Mouse (Mus musculus): ENCODE measurements at regions not wholly inside any gene's neighbourhood (a gene's known extent, or its start where the extent isn't known, plus 50 kb on each side); places are given as distances from the start of the nearest gene placed in this dataset.

DNA sequence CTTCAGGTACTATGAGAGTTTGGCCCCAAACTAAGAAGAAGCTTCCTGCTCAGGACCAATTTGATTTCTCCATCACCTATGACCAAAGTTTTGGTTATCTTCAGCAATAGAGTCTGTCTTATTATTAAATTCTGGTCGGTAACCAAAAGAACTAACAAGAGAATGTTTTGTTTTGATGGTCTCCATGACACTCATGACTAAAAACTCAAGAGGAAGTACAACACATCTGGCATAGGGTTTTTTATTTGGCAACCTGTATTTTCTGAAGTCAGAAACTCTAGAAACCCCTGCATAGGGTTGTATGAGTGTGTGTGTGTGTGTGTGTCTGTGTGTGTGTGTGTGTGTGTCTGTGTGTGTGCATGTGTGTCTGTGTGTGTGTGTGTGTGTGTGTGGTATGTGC is 310.5 kb downstream of the Ptprc start:
- no peak for DNase-seq (ENCODE audit: low spot score in 2 of 2)

DNA sequence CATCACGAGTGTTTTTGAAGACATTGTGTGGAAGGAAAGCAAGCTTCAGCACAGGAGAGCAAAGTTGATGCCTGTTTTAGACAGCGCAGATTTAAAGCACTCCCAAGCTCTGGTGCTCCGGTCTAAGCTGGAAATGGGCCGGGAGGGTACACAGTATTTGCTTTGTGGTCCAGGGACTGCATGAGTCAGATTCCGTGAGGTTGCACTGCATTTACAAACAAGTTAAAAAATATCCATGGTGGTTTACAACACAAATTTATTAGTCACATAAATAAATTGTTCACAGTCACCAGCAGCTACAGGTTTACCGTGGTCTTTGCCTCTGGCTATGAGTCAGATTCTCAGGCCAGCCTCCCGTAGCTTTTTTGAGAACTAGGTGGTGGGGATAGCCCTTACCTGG is 312.0 kb downstream of the Ptprc start:
- DNase-seq (ENCODE audit: low spot score in 2 of 2), result no peak

DNA sequence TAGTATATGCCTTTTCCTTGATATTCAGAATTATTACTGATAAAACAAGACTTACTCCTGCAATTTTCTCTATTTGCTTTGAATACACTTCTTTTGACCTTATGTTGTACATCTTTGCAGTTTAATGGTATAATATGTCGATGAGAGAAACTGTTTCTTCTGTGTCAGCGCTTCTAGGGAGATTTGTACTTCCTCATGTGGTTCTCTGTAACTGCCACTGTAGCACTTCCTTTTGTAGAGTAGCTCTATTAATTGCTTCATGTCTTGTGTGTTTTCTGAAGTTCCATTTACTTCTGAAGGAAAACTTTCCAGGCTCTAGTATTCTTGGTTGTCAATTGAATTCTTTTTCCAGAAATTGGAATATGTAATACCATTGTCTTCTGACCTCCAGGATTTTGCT is 323.2 kb downstream of the Ptprc start:
- DNase-seq (ENCODE audit: low spot score in 2 of 2), result no peak

DNA sequence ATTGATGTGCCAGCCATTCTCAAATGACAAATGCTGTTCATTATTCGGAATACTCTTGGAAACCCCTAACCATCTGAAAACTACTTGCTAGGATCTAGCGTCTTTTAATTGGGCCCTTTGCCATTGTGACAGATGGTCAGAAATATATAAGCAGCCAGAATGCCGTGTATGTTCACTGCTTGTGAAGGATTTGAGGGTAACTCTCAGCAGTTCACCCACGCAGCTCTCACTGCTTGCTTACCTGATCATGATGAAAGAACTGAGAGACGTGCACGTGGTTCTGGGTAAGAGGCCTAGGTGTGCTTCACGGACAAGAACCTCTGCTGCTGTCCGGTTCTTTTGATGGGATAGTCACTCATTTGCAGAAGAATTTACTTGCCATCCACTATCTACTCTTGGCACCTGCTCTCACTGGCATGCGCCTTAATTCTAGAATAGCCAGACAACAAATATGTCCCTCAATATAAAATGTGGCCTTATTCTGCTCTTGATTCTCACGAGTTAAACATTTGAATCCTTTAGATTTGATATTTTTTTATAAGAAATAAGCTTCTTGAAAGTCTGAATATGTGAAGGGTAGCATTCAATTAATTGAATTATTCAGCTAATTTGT is 328.1 kb downstream of the Ptprc start:
- DNase-seq (ENCODE audit: low spot score in 2 of 2), result no peak

DNA sequence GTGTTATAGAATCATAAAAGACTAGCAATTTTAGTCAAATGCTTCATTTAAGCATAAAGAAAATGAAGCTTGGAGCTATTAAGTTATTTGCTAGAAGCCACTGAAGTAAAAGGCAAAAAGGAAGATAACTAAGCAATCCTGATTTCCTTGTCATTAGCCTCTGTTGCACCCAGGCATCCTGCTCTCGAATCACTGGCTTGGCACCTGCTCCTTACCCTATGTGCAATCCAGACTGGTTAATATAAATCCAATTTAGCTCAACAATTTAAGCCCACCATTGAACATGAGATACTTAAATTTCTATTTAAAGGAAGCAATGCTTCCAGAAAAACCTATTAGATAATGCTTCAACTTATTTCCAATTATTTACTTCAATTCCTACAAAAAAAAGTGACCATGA is 328.7 kb downstream of the Ptprc start:
- no peak for DNase-seq (ENCODE audit: low spot score in 2 of 2)

DNA sequence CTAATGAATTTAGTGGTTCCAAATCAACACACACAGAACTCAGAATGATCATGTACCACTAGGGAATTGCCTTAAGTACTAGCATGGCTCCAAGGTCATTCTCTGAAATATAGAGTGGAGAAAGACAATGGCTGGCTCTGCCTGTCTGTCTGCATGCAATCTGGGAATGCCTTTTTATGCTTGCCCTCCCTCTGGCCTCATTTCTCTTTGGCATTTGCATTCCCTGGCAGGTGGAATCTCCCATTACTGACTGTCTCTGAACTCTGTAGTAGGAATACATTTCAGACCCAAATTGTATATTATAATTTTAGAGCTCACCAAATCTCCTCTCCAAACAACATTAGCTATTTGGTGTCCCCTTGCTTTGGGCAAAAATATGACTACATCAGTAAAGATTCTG is 335.0 kb downstream of the Ptprc start:
- DNase-seq (ENCODE audit: low spot score in 2 of 2), result no peak

DNA sequence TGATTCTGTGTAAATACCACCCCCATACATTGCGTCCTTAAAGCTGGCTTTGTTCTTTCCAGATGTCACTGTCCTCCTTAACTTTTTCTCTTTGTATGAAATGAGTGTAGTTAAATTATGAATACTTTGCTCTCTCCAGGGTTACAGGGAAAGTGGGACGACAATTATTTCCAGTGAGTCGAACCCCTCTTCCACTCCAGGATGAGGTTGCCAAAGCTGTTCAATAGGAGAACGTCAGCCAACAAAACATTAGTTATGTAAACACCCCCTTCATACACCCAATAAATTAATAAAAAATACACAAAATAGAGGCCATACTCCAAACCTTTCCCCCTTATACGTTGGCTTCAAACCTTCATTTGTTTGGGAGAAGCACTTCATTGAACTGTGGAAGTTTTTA is 335.8 kb downstream of the Ptprc start:
- no peak for DNase-seq (ENCODE audit: low spot score in 2 of 2)

DNA sequence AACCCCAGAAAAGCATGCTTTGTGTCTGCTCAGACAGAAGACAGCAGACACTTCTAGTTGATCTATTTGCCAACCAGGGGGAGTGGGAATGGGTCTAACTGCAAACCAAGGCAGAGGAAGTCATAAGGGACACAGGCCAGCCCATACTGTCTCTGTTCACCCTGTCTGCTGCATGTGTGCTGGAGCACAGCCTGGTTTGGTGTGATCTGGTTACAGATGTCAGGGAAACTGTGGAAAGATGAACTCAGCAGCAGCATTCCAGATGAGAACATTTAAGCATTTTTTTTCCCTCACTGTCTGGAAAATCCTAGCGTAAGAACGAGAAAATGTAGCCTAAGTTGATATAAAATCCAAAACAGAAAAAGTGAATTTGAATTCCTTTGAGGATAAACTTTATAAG is 336.2 kb downstream of the Ptprc start:
- DNase-seq (ENCODE audit: low spot score in 2 of 2), result no peak

DNA sequence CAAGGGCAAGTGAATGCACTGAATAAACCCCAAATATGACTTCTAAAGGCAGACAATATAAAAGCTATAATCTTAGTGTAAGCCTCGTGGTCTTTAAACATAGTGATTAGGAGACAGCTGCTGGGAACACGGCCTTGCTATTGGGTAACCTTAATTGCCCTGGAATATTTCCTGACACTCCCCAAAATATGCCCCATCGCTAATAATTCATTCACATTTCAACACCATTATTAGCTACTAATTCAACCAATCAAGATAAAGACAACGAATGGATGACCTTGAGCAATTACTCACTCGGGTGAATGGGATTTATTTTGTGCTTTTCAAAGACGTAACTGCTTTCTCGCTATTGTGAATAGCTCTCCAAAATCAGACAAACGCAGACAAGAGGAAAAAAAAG is 337.2 kb downstream of the Ptprc start:
- DNase-seq (ENCODE audit: low spot score in 2 of 2), result no peak

DNA sequence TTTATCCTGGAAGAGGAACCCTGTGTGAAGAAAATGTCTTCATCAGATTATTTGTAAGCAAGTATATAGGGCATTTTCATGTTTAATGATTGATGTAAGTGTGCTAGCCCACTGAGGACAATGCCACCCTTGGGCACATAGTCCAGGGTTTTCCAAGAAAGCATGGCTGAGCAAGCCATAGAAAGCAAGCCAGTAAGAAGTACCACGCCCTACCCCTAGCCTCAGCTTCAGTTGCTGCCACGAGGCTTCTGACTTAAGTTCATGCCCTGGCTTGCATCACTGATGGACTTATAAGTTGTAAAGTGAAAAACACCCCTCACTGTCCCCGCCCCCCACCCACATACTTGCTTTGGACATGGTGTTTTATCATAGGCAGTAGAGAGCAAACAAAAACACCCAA is 342.0 kb downstream of the Ptprc start:
- DNase-seq (ENCODE audit: low spot score in 2 of 2), result no peak

DNA sequence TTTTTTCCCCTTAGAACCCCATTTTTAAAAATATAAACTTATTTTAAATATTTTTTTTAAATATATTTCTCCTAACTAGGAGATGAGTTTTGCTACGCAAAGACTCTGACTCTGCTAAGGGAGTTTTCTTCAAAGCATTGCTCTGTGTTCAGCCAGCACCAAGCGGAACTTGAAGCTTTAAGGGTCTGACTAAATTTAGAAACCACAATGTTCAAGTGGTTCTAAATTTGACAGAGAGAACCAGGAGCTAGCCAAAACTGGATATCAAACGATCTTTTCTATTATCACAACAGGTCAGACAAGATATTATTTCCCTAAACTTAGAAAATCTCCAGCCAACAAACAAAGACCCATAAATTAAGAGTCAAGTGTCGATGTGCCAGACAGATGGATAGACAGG is 344.2 kb downstream of the Ptprc start:
- no peak for DNase-seq (ENCODE audit: low spot score in 2 of 2)

DNA sequence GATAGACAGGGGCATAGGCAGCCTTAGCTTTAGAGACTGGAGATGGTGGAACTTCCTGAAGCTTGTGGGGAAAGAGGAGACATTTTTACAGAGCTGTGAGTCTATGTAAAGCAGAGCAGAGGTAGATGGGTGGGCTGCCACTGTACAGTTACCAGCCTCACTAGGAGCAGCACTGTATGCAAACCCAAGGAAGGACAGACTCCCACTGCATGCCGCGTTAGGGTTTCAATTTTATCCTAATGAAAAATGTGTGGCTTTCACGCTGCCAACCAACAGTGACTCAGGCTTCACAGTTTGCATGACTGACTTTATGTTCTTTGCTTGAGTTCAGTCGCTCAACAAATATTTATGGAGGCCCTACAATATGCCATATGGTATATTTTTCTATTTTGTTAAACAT is 348.1 kb downstream of the Ptprc start:
- DNase-seq (ENCODE audit: low spot score in 2 of 2), result no peak

DNA sequence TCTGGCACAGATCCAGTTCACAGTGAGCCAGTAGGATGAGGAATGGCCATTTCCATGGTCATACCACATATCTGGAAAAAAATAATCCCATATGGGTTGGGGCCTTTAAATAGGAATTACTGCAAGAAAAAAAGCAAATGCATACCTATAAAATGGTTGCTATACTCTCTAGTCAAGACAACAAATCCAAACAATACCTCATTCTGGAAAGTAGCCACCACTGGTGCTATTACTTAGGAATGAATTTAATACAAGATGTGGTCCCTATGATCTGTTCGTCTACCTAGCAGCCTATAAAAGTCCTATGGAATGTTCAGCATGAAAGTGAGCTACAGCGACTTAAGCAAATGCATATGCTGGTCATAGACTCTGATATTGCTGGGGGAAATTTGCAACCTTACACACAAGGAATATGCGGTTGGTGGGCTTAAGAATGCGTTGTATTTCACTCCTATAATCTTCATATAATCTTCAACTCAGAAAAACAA is 360.1 kb downstream of the Ptprc start:
- DNase-seq (ENCODE audit: low spot score in 2 of 2), result no peak

DNA sequence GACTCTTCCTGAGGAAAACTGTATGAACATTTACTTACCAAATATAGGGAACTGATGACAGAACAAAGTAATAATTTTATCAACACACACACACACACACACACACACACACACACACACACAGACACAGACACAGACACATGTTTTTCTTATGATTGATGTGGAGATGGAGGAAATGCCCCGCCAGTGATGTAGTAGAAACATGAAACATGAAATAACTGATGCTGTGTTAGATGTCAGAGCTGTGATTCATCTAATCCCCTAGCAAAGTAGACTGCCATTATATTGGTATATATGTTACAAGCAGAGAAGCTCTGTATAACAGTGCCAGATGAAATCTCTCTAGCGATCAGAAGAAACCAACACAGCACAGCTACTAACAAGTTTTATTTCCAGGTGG is 361.0 kb downstream of the Ptprc start:
- no peak for DNase-seq (ENCODE audit: low spot score in 2 of 2)

DNA sequence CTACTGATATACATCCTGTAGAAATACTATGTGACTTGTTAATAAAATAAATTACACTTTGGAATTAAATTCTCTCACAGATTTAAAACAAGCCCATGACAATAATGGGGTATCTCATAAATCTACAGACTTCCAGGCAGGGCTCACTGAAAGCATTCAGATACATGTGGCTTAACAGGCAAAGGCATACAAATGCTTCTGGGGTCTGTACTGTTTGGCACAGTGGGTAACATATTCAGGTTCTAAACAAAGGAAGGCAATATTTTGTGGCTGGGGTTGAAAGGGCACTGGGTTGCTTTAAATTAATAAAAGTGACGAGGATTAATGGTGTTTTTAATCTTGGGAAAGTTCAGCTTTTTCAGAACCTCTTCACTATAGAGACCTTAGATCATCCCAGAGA is 361.8 kb downstream of the Ptprc start:
- no peak for DNase-seq (ENCODE audit: low spot score in 2 of 2)

DNA sequence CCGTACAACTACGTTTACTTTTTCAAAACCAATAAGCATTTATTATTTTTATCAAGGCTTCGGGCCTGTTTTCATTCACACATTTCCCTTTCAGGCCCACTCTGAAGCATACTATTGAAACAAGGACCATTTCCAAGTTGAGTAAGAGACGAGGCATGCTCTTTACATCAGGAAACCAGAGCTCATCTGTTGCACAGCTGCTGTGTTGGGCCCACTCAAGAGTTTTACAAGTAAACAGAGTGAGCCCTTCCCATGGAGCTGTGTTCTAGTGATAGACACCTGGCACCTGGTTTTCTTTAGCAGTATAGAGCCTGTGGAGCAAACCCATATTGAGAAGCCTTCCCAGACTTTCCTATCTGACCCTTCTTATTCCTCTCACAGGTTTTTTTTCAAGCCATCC is 363.5 kb downstream of the Ptprc start:
- no peak for DNase-seq (ENCODE audit: low spot score in 2 of 2)

DNA sequence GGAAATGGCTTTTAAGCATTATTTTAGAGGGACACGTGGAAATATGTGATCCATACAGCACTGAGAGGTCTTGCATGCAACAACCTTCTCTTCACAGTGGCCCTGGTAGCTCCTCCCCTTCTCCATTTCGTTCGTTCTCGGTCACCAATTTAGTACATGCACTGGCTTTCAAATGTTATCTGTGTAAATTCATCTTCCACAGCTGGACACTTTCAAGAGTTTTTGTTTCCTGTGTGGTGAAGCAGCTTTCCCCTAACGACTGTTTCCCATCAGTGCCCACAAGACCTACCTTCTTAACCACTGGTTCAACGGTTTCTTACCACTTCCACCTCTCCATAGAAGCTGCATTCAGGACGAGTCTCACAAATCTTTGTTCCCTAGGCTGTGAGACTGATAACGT is 368.8 kb downstream of the Ptprc start:
- DNase-seq (ENCODE audit: low spot score in 2 of 2), result no peak

DNA sequence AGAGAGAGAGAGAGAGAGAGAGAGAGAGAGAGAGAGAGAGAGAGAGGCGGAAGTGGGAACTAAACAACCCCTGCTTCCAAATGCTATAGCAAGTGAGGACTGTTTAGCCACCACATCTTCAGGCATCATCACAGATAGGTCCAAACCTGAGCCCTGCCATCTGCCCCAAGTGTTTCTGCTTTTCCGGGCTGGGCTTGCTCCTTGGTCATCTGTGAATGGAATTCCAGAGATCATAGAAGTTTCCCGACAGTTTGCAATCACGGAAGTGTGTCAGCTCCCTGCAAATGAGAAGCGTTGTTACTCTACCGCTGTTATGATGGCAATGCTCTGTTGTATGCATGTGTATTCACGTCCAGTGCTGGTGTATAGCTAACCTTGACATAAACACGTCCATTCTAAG is 369.3 kb downstream of the Ptprc start:
- DNase-seq (ENCODE audit: low spot score in 2 of 2), result no peak

DNA sequence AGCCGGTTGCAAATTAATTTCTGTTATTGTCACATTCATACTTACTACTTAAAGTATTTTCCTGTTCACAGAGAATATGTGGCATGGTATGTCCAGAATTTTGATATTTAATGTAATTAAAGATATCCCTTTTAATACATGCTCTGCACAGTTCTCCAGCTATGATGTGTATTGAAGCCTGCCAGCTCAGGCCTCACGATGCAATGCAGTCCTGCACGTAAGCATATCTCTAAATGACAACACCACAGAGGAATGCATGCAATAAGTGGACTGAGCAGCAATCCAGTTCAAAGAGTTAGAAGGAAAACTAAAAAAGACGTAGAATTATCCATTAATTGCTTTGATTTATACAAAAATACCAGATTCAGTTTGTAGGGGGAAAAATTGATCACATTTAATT is 373.4 kb downstream of the Ptprc start:
- DNase-seq (ENCODE audit: low spot score in 2 of 2), result no peak

DNA sequence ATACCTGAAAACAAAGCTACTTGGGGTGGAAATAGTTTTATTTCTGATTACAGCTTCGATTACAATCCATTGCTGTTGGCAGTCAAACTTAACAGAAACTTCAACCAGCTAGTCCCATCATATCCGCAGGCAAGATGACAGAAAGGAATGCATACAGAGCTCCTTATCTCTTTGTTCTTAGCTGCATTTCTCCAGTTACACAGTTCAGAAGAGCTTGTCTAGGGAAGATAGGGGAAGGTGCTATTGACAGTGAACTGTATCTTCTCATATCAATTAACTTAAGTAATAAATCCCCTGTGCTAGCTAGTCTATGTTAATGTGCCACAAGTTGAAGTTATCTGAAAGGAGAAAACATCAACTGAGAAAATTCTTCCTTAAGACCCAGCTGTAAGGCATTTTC is 374.8 kb downstream of the Ptprc start:
- DNase-seq (ENCODE audit: low spot score in 2 of 2), result no peak

DNA sequence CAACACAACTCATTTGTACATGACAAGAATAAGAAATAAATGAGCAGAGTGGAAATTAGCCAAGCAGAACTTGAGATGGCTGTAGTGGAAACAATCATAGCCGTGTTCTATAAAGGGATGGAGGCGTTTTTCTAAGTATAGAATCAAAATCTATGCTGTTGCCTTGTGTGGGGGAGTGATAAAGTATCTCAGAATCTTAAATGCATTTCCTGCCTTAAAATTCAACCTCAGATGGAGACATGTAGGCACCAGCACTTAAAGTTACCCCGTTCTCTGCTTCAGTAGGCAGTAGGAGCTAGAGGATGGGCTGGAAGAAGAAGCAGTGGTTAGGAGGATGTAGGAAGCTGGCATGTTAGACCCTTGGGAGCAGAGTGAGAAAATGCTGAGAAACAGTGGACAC is 386.7 kb downstream of the Ptprc start:
- DNase-seq (ENCODE audit: low spot score in 2 of 2), result no peak

DNA sequence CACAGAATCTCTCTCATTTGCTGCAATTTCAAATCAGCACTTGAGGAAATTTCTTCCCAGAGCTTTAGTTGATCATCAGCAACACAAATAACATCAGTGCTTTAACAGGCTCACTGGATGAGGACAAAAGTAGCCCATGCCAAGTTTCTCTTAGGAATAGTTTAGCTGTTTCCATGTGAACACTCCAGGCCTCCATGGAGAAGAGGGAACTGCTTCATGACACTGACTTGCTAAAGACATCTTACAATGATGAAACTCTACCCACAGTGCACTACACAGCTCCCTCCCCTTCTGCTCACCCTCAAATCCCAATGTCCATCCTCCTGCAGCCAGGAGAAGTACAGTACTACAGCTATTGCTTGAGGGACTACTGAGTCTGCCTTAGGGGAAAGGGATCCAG is 388.9 kb downstream of the Ptprc start:
- no peak for DNase-seq (ENCODE audit: low spot score in 2 of 2)

DNA sequence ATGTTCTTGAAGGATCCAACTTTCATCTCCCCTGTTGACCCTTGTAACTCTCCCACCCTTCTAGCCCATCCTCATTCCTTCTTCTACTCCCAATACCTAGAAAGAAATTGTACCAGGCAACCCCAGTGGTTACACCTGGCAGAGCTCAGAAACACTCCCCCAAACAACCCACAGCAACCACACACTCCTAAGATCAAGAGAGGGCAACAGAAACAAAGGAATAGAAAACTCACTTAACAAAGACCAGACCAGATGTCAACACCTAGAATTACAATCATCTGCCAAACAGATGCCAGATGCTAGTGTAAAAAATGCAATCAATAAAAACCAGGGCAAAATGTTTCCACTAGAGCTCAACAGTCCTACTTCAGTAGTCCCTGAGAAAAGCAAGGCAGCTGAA is 400.9 kb downstream of the Ptprc start:
- no peak for DNase-seq (ENCODE audit: low spot score in 2 of 2)

DNA sequence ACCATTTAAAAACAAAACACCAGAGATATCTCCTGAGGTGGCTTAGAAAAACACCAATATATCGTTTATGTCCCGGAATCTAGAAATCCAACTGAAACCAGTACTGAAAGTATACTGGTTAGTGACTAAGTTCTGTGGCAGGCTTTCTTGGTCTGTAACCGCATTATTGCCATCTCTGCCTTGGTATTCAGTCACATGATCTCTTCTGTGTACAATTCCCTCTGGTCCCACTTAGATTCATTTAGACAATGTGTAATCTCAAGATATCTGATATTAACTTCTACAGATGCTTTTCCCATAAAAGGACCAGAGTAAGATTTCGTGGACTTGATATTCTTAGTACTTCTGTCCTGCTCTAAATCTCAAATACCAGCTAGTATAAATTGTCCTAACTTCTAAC is 414.7 kb downstream of the Ptprc start:
- DNase-seq (ENCODE audit: low spot score in 2 of 2), result no peak

All from heart, adult 9 months (tissue).